Mouse (Mus musculus): ENCODE results near the gene Bhlhe41. TPM values are rescaled to one million over a fixed set of nuclear protein-coding genes. Genes with fewer than 3 reads are reported as not detected.

The Bhlhe41 gene
- polyA plus RNA-seq (2021; fragmentation: Nextera tagmentation) = 24.9 and 43.2 TPM in 2 replicates
- long read RNA-seq, experiment 1, partial matches to known transcripts = 0 of 70 reads
- long read RNA-seq, experiment 1, other reads (novel, unspliced or antisense) = 70 of 70 reads
- long read RNA-seq, experiment 2, full-length matches to known transcripts = 4 of 15 reads
- long read RNA-seq, experiment 2, partial matches to known transcripts = 0 of 15 reads
- long read RNA-seq, experiment 2, other reads (novel, unspliced or antisense) = 11 of 15 reads

GRCm38 (mm10) chr6:145865289-145865885, at the start of gene Bhlhe41:
Gene Bhlhe41 (minus strand): TSS chr6:145865558.

Other genes with a start within 250 kb of the Bhlhe41 start
- gene Tuba3b, start 249.8 kb downstream of the Bhlhe41 start, polyA plus RNA-seq (2021; fragmentation: Nextera tagmentation) = not detected in 2 replicates
- gene Rassf8, start 118.8 kb downstream of the Bhlhe41 start, polyA plus RNA-seq (2021; fragmentation: Nextera tagmentation) = 2.6 and 4.4 TPM in 2 replicates
- gene Sspn, start 66.1 kb upstream of the Bhlhe41 start, polyA plus RNA-seq (2021; fragmentation: Nextera tagmentation) = 3.7 and 4.7 TPM in 2 replicates

All from layer of hippocampus, adult 6 months (tissue).